Mouse (Mus musculus) lung, postnatal 4 days (tissue): ENCODE data around the gene Gm43951.

ENCODE experiments used
- DNase-seq, 2 experiments: peaks; one replicate each; pipeline ENCODE4 v3.0.0; 2021

Gene Gm43951

GRCm38 (mm10) chr11:72206341-72207203 is at the start of gene Gm43951:
Gene Gm43951, minus strand, starts transcription at chr11:72206840.
- DNase-seq: peak; percentile 44 to 46

GRCm38 (mm10) chr11:72256441-72256840 is 49.8 kb upstream of the Gm43951 start:
- no peak for DNase-seq

- no peak for DNase-seq
These were observed 49.0 kb upstream of the Gm43951 start for GRCm38 (mm10) chr11:72255629-72256028.

- no peak for DNase-seq
These were observed 38.6 kb upstream of the Gm43951 start for GRCm38 (mm10) chr11:72245196-72245753.

GRCm38 (mm10) chr11:72240062-72240860 is 33.6 kb upstream of the Gm43951 start:
- DNase-seq: no peak

GRCm38 (mm10) chr11:72234013-72234412 is 27.4 kb upstream of the Gm43951 start:
- DNase-seq: no peak

GRCm38 (mm10) chr11:72232991-72233390 is 26.4 kb upstream of the Gm43951 start:
- no peak for DNase-seq

GRCm38 (mm10) chr11:72232068-72232467 is 25.4 kb upstream of the Gm43951 start:
- no peak for DNase-seq

GRCm38 (mm10) chr11:72228513-72228912 is 21.9 kb upstream of the Gm43951 start:
- no peak for DNase-seq

GRCm38 (mm10) chr11:72226901-72227300 is 20.3 kb upstream of the Gm43951 start:
- no peak for DNase-seq

GRCm38 (mm10) chr11:72226020-72226791 is 19.6 kb upstream of the Gm43951 start:
- no peak for DNase-seq

- DNase-seq: peak; percentile 63 to 82
These were observed 18.2 kb upstream of the Gm43951 start for GRCm38 (mm10) chr11:72224865-72225264.

GRCm38 (mm10) chr11:72223414-72223813 is 16.8 kb upstream of the Gm43951 start:
- no peak for DNase-seq

- DNase-seq: peak; percentile 50 to 73
These were observed 14.6 kb upstream of the Gm43951 start for GRCm38 (mm10) chr11:72221278-72221677.

GRCm38 (mm10) chr11:72217116-72217515 is 10.5 kb upstream of the Gm43951 start:
- no peak for DNase-seq

- DNase-seq: peak; percentile 82 to 85
These were observed 8.8 kb upstream of the Gm43951 start, which contains the start of gene Med31 for GRCm38 (mm10) chr11:72215410-72215797. Gene Med31, minus strand, starts transcription at chr11:72215592.

- peak; percentile 95 for DNase-seq
These were observed 8.2 kb upstream of the Gm43951 start for GRCm38 (mm10) chr11:72214591-72215409.

GRCm38 (mm10) chr11:72207834-72208377 is 1.3 kb upstream of the Gm43951 start:
- no peak for DNase-seq

- DNase-seq: peak; percentile 90 to 92
These were observed 679 bp upstream of the Gm43951 start, which contains the start of the genes 4933427D14Rik and Txndc17 for GRCm38 (mm10) chr11:72207204-72207833. Gene 4933427D14Rik, minus strand, starts transcription at chr11:72207459. Gene Txndc17, plus strand, starts transcription at chr11:72207547.

- DNase-seq: no peak
These were observed 1.4 kb downstream of the Gm43951 start for GRCm38 (mm10) chr11:72205256-72205655.

- no peak for DNase-seq
These were observed 3.2 kb downstream of the Gm43951 start for GRCm38 (mm10) chr11:72203440-72203839.
